Mouse (Mus musculus) activated CD4-positive, CD25-positive, alpha-beta regulatory T cell (primary cell): ENCODE measurements around the gene Pcdh8. TPM values are rescaled to one million over a fixed set of nuclear protein-coding genes. Genes with fewer than 3 reads are reported as not detected.

ENCODE experiments used
- polyA plus RNA-seq, 2 experiments: library from polyadenylated mRNA; unstranded; fragments of 100-300 nt; shearing (Covaris generic); gene quantifications; one replicate each; pipeline ENCODE4 v1.2.1; 2017

Gene Pcdh8
- under 1 TPM in 1 of 2 experiments, not detected in 1; 0.45 TPM for polyA plus RNA-seq

DNA sequence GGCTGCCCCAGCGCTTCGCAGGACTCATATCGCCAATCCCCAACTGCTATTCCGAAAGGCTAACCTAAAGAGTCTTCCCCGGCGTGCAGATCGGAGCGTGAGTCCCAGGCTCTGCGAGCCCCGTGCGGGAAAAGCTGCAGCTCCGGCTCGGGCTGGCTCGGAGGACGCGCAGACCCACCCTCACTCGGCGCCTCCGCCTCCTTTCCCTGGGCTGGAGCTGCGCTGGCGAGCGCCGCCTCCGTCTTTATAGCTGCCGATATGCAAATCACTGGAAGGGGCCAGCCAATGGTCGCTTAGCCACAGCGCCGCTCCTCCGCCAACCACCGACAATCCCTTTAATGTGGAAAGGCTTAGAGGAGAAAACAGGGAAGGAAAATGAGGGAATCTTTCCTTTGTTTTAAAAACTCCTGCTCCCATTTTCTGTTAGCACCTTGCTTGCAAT, at the start of gene Pcdh8:
Pcdh8 (minus strand) TSS at position 219 of the 442 bp plus-strand sequence.

Other genes starting within 250 kb of the Pcdh8 start
- gene Sugt1, start 183.6 kb downstream of the Pcdh8 start, polyA plus RNA-seq = 100 to 1,000 TPM; 113 to 131 TPM
- gene Cnmd, start 109.1 kb downstream of the Pcdh8 start, polyA plus RNA-seq = under 1 TPM in 1 of 2 experiments, not detected in 1; 0.36 TPM
- under 1 TPM in 1 of 2 experiments, not detected in 1; 0.34 TPM for gene Olfm4, start 212.8 kb upstream of the Pcdh8 start, polyA plus RNA-seq